Mouse (Mus musculus): ENCODE measurements around the gene Ciapin1. TPM values are rescaled to one million over a fixed set of nuclear protein-coding genes. Genes with fewer than 3 reads are reported as not detected.
"Not testable (repeated sequence)": the region's sequence is repeated elsewhere in the genome, so short reads cannot be mapped to it uniquely, and the experiment has no call there.

Ciapin1 gene
- polyA plus RNA-seq, 1 experiment from 2014 or later = 80.9 TPM

DNA sequence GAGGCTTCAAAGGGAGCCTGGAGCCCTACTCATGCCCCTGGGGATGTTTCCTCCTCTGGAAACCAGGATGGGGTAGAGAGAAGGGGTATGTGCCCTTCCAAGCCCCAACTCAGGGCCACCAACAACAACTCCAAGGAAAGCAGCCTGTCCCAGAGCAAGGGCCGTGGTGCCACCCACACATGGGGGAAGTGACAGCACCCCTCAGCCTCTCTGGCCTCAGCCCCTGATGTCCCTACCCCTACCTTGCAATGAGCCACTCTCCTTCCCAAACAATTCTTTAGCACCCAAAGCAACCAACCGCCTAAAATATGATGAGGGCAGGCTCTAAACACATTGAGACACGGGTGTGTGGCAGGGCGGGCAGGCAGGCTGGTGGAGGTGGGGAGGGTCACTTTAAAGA is 31.8 kb upstream of the Ciapin1 start:
- Histone ChIP-seq H3K4me1 (peaks cover 85% of the 10 kb centered on the region), H3K4me3 (no peak overlapping the region), H3K36me3 (peaks cover 60% of the 10 kb centered on the region), H3K27me3 (replicated peaks) (peaks cover 49% of the 10 kb centered on the region), H3K27ac (no peak overlapping the region), H3K9ac (no peak overlapping the region), H3K9me3 (replicated peaks) (no peaks in the 10 kb centered on the region), H3K4me2 (peak overlapping the region; percentile 68)
- ATAC-seq = no peak
- WGBS (ENCODE audit: insufficient replicate concordance) = 55% methylated on average over 4 of the region's 4 CpGs

DNA sequence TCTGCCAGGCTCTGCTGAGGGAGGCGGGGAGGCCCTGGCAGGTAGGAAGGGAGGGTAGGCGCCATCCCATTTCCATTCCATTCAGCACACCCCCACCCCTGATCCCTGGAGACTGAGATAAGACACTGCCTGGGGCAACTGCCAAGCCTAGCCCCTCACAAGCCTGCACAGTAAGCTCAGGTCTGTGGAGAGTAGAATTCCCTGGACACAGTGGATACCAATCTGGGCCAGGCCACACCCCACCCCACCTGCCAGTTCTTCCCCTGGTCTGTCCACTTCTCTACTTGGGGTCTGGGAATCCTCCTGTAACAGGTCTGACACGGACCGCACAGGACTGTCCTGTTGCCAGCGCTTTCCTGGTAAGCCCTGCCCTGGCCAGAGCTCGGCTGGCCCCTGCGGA is 31.0 kb upstream of the Ciapin1 start:
- H3K27ac ChIP-seq = no peak overlapping the region
- no peak for ATAC-seq
- WGBS (ENCODE audit: insufficient replicate concordance) = 71% methylated on average over 7 of the region's 7 CpGs
- H3K36me3 ChIP-seq = peaks cover 69% of the 10 kb centered on the region
- no peak overlapping the region for H3K4me2 ChIP-seq
- peaks cover 85% of the 10 kb centered on the region for H3K4me1 ChIP-seq
- no peak overlapping the region for H3K9ac ChIP-seq
- peaks cover 44% of the 10 kb centered on the region for H3K27me3 ChIP-seq (replicated peaks)
- H3K9me3 ChIP-seq (replicated peaks) = no peaks in the 10 kb centered on the region
- H3K4me3 ChIP-seq = no peak overlapping the region

DNA sequence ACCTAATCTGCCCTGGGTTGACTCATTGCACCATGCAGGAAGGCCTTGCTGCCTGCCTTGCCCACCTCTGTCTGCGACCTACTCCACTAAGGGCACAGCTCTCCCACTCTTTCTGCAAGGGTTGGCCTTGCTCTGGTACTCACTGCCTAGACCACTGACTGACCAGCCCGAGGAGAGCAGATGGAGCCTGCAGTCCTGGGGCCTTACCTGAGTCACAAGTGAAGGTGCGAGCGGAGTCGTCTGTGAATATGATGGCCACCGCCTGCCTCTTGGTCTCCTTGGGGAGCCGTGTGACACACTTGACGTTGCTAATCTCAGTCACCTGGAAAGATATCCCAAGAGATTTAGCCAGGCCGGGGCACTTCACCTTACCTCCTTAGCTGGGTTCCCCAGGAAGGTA is 28.8 kb upstream of the Ciapin1 start:
- no peaks in the 10 kb centered on the region for H3K9me3 ChIP-seq (replicated peaks)
- peaks cover 91% of the 10 kb centered on the region for H3K36me3 ChIP-seq
- ATAC-seq = no peak
- no peak overlapping the region for H3K27ac ChIP-seq
- no peak overlapping the region for H3K4me3 ChIP-seq
- no peak overlapping the region for H3K4me2 ChIP-seq
- H3K27me3 ChIP-seq (replicated peaks) = peaks cover 31% of the 10 kb centered on the region
- no peak overlapping the region for H3K9ac ChIP-seq
- H3K4me1 ChIP-seq = peaks cover 91% of the 10 kb centered on the region
- WGBS (ENCODE audit: insufficient replicate concordance) = 86% methylated on average over 9 of the region's 9 CpGs

DNA sequence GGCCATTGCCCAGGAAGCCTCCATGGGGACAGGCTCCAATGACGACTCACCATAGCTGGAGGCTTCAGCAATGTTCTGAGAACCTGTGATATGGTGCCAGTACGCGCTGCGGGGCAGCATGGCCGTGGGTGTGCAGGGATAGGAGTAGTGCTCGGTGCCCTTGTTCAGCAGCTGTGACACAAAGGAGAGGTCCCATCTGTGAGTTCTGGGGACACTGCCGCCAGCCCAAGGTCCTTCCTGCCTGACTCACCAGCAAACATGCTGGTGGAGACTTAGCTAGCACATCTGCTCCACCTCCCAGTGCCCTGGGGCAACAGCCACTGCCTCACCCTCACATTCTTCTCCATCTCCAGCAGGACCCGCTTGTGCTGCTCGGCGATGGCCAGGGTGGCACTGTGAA is 27.1 kb upstream of the Ciapin1 start:
- WGBS (ENCODE audit: insufficient replicate concordance) = 83% methylated on average over 10 of the region's 10 CpGs
- ATAC-seq = no peak
- Histone ChIP-seq H3K36me3 (peaks cover 99% of the 10 kb centered on the region), H3K4me1 (peaks cover 80% of the 10 kb centered on the region), H3K27ac (no peak overlapping the region), H3K9ac (no peak overlapping the region), H3K27me3 (replicated peaks) (peaks cover 15% of the 10 kb centered on the region), H3K9me3 (replicated peaks) (no peaks in the 10 kb centered on the region), H3K4me3 (no peak overlapping the region), H3K4me2 (no peak overlapping the region)

DNA sequence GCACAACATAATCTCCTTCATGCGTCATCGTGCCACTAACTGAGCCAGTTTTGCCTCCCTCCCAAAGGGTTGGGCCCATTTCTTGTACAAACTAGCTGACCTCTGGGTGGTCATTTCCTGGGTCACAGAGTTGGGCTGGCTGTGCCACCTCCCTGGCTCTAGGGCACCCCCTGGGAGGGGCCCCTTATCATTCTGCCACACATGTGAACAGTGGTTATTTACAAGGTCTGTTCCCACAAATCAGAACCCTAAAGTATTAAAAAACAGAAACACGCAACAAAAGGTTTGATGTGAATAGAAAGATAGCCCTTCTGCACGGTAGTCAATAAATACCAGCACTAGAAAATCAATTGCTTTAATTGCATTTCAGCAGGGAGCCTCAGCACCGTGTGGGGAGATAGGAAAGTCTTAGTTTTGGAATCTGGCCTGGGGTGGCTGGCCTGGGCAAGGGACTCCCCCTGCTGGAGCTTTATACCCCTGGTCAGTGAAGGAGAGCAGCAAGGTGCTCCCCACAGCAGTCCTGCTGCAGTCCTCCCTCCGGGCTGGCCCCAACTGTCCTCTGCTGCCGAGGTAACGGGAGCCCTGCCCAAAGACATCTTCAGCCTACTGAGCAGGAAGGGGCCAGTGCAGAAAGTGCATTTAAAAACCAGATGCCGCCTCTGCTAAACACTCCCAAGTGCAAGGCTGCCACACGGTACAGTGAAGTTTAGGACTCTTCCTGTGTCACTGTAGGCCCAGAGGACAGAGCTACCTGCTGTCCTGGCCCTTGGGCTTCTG is 25.9 kb upstream of the Ciapin1 start:
- Histone ChIP-seq H3K4me2 (no peak overlapping the region; the same call in 1 of the 2 replicates), H3K9ac (peak overlapping the region; percentile 33; the same call in 1 of the 2 replicates), H3K27ac (peak overlapping the region; percentile 64; the same call in 1 of the 2 replicates), H3K4me1 (peaks cover 75% of the 10 kb centered on the region), H3K36me3 (peaks cover 97% of the 10 kb centered on the region), H3K9me3 (replicated peaks) (no peaks in the 10 kb centered on the region), H3K4me3 (no peak overlapping the region), H3K27me3 (replicated peaks) (0 out of 2 replicates have a peak, but pooled peaks cover 4% of the 10 kb centered on the region)
- 65% methylated on average over 10 of the region's 10 CpGs for WGBS (ENCODE audit: insufficient replicate concordance)
- ATAC-seq = peak; percentile 55; the same call in 1 of the 2 replicates

DNA sequence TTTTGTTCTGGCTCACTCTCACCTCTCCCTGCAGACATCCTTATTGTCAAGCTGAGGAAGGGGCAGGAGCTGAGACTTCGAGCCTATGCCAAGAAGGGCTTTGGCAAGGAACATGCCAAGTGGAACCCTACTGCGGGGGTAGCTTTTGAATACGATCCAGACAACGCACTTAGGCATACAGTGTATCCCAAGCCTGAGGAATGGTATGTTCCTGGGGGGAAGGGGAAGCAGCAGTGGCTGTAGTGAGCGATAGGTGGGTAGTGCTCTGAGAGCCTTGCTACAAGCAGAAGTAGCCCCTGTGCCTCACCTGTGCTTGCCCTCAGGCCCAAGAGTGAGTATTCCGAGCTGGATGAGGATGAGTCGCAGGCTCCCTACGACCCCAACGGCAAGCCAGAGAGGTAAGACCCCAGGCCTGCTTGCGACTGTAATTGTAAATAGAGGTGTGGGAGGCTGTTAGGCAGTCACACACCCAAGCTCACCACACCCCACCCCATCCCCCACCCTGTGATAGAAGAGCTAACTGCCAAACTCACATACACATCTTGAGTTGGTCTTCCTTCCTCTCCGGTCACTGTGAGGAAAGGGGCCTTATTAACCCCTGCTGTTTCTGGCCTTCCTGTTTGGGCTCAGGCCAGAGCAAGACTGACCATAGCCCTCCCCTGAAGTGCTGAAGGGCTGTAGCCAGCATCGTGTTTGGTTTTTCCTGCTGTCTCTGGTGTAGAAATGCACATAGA is 24.5 kb upstream of the Ciapin1 start:
- ATAC-seq = peak; percentile 35; the same call in 1 of the 2 replicates
- peak overlapping the region; percentile 39 for H3K4me2 ChIP-seq
- H3K4me1 ChIP-seq = peaks cover 79% of the 10 kb centered on the region
- H3K4me3 ChIP-seq = no peak overlapping the region
- H3K27me3 ChIP-seq (replicated peaks) = 0 out of 2 replicates have a peak, but pooled peaks cover 4% of the 10 kb centered on the region
- 60% methylated on average over 12 of the region's 12 CpGs for WGBS (ENCODE audit: insufficient replicate concordance)
- H3K9me3 ChIP-seq (replicated peaks) = no peaks in the 10 kb centered on the region
- H3K36me3 ChIP-seq = peaks cover 86% of the 10 kb centered on the region
- peak overlapping the region; percentile 14; the same call in 1 of the 2 replicates for H3K9ac ChIP-seq
- H3K27ac ChIP-seq = peak overlapping the region; percentile 64

DNA sequence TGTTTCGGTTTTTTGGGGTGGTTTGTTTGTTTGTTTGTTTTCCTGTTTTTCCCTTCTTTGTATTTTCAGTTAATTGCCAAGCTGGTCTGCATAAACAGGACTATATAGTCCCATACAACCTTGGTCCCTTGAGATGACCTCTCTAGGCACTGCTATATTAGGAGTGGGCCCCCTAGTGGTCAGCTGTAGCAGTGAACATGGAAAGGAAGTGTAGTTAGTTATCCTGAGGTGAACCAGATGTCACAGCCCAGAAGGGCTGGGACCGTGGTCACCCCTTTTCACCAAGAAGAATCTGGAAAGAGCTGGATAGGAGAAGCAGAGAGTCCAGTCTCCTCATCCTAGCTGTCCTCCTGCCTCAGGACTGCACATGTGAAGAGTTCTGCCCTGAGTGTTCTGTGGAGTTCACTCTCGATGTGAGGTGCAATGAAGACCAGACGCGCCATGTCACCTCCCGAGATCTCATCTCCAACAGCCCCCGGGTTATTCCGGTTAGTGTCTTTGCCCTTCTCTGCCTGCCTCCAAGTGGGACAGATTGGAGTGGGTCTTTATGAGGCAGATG is 23.3 kb upstream of the Ciapin1 start:
- H3K4me3 ChIP-seq = no peak overlapping the region
- WGBS (ENCODE audit: insufficient replicate concordance) = 70% methylated on average over 8 of the region's 8 CpGs
- no peak overlapping the region for H3K9ac ChIP-seq
- no peak overlapping the region for H3K27ac ChIP-seq
- no peaks in the 10 kb centered on the region for H3K9me3 ChIP-seq (replicated peaks)
- 0 out of 2 replicates have a peak, but pooled peaks have one; percentile 50 for ATAC-seq
- no peaks in the 10 kb centered on the region for H3K27me3 ChIP-seq (replicated peaks)
- H3K36me3 ChIP-seq = peaks cover 74% of the 10 kb centered on the region
- H3K4me1 ChIP-seq = peaks cover 72% of the 10 kb centered on the region
- H3K4me2 ChIP-seq = no peak overlapping the region

DNA sequence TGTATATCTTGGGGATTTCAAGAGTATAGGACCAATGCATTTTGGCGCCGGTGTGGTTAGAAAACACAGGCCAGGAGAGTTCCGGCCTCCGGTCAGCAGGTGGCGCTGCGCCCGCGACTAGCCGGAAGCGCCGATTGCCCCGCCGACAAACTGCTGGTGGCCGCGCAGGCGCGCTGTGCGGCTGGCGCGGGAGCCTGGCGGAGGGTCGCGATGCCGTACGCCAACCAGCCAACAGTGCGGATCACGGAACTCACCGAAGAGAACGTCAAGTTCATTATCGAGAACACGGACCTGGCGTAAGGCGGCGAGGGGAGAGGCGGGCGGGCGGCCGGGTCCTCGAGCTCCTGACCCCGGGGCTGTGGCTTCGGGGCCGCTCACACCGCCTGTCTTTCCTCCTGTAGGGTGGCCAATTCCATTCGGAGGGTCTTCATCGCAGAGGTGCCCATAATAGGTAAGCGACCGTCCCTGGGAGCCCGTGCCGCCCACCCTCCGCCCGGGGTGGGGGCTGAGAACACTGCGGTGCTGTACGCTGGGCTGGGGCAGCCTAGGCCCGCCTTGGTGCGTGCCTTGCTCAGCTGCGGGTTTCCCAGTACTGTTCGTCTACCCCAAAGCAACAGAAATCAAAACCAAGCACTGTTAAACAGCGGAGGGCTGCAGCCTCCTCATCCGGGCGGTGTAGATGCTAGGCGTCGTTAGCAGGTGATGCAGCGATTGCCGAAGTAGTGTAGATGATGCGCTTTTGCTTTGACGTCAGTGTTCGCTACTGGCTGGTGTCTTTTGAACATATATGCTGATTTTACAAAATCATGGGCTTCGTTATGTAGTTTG is 19.4 kb upstream of the Ciapin1 start, which contains the start of gene Polr2c:
Gene Polr2c, plus strand, starts transcription at position 105 of the 828 bp plus-strand sequence.
- H3K9me3 ChIP-seq (replicated peaks) = no peaks in the 10 kb centered on the region
- no peaks in the 10 kb centered on the region for H3K27me3 ChIP-seq (replicated peaks)
- peak within 1 kb of the TSS; percentile 73 for H3K4me3 ChIP-seq
- under 1% methylated on average over 68 of the region's 68 CpGs for WGBS (ENCODE audit: insufficient replicate concordance)
- peaks cover 67% of the 10 kb centered on the region for H3K36me3 ChIP-seq
- peaks cover 35% of the 10 kb centered on the region for H3K4me1 ChIP-seq
- ATAC-seq = peak; percentile 75
- H3K4me2 ChIP-seq = peak within 1 kb of the TSS; percentile 80
- peak within 1 kb of the TSS; percentile 79 for H3K27ac ChIP-seq
- peak within 1 kb of the TSS; percentile 88 for H3K9ac ChIP-seq

DNA sequence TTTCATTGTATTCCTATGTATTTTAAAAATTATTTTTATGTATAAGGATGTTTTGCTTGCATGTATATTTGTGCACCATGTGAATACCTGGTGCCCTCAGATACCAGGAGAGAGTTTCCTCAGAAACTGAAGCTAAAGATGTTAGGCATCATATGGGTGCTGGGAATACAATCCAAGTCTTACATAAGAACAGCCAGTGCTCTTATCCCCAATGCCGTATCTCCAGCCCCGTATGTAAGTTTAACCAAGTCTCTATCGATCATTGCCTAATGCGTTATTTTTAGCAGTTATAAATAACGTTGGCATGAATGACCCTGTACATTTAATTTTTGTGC is 18.8 kb upstream of the Ciapin1 start:
- Histone ChIP-seq H3K9me3 (replicated peaks) (no peaks in the 10 kb centered on the region), H3K9ac (peak overlapping the region; percentile 88), H3K4me1 (peaks cover 30% of the 10 kb centered on the region), H3K4me3 (peak overlapping the region; percentile 73), H3K4me2 (peak overlapping the region; percentile 80), H3K27ac (no peak overlapping the region), H3K36me3 (peaks cover 67% of the 10 kb centered on the region), H3K27me3 (replicated peaks) (no peaks in the 10 kb centered on the region)
- 30% methylated on average over 5 of the region's 5 CpGs for WGBS (ENCODE audit: insufficient replicate concordance)
- ATAC-seq = no peak

DNA sequence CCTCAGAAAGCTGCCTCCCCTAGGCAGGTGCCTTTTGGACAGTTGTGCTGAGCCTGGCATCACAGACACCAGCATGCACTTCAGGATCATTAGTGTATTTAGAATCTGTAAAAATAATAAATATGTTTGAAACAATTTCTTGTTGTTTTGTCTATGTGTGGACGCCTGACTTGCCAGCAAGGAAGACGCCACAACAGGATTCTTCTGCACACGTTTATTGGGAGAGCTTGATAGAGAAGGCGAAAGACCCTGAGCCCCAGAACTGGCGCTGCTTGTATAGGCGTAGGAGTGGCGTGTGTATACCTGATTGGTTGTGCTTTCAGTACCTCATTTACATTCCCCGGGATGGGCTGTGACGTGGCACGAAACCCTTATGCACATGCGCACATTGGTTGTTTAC is 16.6 kb upstream of the Ciapin1 start:
- H3K9ac ChIP-seq; H3K27me3 ChIP-seq (replicated peaks); ATAC-seq; H3K4me3 ChIP-seq; H3K4me2 ChIP-seq; H3K9me3 ChIP-seq (replicated peaks); H3K27ac ChIP-seq: not testable (repeated sequence)
- WGBS (ENCODE audit: insufficient replicate concordance) = 84% methylated on average over 11 of the region's 11 CpGs
- Histone ChIP-seq H3K4me1 (peaks cover 23% of the 10 kb centered on the region), H3K36me3 (peaks cover 70% of the 10 kb centered on the region)

DNA sequence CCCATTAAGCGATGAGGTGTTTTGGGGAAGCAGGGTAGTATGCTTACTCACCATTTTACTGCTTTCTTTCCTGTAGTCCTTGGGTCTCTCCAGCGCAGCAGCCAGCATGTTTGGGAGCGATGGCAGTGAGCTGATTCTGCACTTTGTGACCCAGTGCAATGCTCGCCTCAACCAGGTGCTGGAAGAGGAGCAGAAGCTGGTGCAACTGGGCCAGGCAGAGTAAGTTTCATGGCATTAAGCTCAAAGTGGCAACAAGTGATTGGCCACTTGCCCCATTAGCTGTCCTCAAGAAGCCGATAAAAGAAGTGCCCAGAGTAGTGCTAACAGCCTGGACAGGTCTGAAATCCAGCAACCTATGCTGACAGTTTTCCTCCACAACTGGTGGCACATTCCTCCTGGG is 11.9 kb upstream of the Ciapin1 start:
- H3K36me3 ChIP-seq = peaks cover 98% of the 10 kb centered on the region
- 87% methylated on average over 5 of the region's 5 CpGs for WGBS (ENCODE audit: insufficient replicate concordance)
- ATAC-seq = no peak

More for the DNA sequence above, 11.9 kb upstream of the Ciapin1 start:
- Histone ChIP-seq H3K27ac (no peak overlapping the region), H3K4me2 (no peak overlapping the region), H3K4me1 (no peaks in the 10 kb centered on the region), H3K9me3 (replicated peaks) (no peaks in the 10 kb centered on the region), H3K9ac (no peak overlapping the region), H3K27me3 (replicated peaks) (no peaks in the 10 kb centered on the region), H3K4me3 (no peak overlapping the region)

Data from liver, embryonic 12.5 days (tissue).